Mouse (Mus musculus) gastrocnemius, adult 8-10 months (tissue): ENCODE measurements around the gene Skap1. TPM values are rescaled to one million over a fixed set of nuclear protein-coding genes. Genes with fewer than 3 reads are reported as not detected.
"Not testable (repeated sequence)": the region's sequence is repeated elsewhere in the genome, so short reads cannot be mapped to it uniquely, and the experiment has no call there.

Source experiments
- DNase-seq, 2 experiments: peaks; one replicate each; pipeline ENCODE4 v3.0.0; 2022; ENCODE audit warnings: low spot score in 2 of 2
- total RNA-seq, 4 experiments: library from RNA; stranded (reverse); gene quantifications; 2 replicates each; pipeline ENCODE4 v1.2.4; 2022

The Skap1 gene
- total RNA-seq, 4 experiments from 2014 or later = 0.40 TPM; not detected in 3

DNA sequence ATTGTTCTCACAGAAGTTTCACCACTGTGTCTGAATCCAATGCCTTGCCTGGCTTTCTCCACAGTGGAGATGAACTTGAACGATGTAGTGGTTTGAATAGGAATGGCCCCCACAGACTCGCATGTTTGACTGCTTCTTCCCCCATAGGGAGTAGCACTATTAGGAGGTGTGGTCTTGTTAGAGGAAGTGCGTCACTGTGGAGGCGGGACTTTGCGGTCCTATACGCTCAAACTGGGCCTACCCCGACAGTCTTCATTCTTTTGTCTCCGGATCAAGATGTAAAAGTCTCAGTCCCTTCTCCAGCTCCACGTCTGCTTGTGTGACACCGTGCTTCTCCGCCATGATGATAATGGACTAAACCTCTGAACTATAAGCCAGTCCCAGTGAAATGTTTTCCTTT lies 229.0 kb downstream of the Skap1 start:
- DNase-seq = no peak

DNA sequence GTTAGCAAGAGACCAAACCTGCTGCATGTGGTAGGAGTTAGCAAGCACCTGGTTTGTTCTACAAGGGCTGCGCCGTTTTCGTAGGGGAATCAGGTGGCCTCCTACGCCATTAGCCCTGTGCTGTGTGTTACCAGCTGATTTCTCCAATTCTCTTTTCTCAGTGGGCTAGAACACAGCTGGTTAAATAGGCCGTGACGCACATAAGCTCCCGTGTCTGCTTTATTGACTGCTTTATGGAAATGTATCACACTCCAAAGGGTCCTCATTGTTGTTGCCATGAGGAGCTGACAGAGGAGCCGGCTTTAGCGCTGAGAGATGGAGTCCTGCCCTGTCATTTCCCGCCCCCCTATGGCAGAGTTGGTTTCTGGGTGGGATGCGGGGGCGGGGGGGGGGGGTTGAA lies 230.4 kb downstream of the Skap1 start:
- DNase-seq = no peak

DNA sequence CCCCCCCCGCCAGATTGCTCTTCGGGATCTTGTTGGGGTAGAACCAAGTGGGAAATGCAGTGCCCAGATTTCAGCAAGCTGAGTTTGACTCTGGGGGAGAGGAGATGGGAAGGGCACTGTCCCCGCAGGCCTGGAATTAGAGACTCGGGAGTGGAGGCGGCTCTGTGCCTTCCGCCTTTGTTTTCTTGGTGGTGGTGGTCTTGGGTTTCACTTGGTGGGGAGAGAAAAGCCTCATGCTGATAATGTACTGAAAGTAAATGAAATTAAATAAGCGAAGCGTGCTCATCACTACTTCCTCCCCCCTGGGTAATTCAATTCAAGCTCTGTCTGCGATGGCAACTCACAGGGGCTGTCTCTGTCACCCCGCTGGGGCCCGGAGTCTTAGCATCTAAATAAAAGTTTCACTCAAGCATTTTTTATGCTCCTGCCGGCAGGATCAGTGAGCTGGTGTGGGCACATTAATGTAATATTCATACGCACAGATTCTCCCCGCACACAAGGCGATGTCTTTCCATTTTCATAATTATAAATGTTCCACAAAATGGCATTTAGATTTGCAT lies 231.9 kb downstream of the Skap1 start:
- no peak for DNase-seq

DNA sequence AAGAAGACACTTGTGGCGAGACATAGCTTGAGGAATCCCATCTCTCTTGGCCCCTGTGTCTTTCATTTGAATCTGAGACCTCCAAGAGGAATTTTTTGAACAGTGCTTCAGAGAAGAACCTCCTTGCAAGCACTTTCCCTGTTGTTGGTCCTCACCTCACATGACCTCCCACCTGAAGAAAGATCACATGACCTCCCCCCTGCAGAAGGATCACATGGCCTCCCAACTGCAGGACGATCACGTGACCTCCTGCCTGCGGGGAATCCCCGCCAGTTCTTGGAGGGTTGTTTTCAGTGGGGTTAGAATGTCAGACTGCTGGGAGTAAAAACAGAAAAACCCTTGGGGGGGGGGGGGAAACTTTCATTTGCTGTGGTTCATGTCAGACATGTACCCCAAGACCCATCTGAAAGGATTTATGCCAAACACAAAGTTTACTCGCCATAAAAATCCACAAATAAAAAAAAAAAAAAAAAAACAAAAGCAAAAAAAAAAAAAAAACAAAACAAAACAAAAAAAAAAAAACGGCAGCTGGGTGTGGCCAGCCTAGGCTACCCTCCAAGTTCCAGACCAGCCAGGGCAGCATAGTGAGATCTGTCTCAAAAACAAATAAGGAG lies 232.6 kb downstream of the Skap1 start:
- no peak for DNase-seq

DNA sequence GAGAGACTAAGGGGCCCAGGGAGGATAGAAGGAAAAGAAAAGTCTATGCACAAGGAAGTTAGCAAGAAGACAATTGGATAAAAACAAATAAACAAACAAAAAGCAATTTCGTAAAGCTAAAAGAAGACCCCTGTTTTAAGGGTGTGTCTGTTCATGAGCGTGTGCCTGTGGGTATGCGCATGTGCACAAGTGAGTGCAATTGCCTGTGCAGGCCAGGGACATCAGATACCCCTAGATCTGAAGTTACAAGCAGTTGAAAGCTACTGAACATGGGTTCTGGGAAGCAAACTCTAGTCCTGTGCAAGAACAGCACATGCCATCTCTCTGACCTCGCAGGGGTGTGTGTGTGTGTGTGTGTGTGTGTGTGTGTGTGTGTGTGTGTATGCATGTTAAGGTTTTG lies 233.1 kb downstream of the Skap1 start:
- no peak for DNase-seq

DNA sequence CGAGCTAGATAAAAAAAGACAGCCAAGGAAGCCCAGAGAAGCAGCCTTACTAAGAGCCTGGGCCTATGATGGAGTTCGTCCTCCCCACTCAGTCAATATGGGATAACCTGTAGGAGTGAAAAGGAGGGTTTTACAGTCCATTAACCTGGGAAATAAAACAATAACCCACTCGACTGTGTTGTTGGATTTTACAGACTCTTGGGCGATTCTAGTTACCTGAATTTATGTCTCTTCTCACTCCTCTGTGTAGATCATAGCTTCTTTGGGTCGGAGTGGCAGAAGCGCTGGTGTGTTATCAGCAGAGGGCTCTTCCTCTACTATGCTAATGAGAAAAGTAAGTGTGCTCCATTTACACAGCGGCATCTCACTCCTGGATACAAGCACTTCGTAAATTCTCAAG lies 239.4 kb downstream of the Skap1 start:
- no peak for DNase-seq

DNA sequence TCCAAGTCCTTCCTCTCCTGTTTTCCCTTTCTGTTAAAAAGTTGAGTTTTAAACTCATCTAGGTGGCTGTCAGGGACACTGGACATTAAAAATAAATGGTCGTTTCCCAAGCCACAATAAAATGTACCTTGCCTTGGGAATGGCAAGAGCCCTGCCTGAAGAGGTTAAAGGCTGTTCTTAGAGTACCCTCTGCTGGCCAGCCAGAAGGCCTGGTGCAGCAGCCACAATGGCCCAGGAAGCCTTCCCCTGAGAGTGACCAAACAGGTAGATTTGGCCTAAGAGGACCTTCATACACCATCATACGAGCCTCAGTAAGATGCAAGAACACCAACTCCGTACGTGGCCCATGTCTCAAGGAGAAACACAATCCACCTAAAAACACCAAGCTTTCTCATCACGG lies 246.9 kb downstream of the Skap1 start:
- DNase-seq = no peak

DNA sequence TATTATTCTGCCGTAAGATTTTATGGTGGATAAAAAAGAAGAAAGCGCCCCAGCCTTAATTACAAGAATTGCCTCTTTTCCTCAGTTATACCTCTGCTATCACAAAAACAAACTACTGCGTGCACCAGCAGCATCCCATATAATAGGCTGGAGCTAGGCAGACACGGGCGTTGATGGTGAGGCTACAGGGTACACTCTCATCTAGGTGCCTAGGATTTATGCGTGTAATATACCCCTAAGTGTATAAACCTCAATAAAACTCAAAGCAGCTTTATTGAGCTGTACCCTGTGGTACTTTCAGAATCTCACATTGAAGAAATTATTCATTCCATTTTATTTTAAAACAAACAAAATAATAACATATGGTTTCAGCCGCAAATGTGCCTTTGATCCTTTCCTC lies 247.3 kb downstream of the Skap1 start:
- no peak for DNase-seq

DNA sequence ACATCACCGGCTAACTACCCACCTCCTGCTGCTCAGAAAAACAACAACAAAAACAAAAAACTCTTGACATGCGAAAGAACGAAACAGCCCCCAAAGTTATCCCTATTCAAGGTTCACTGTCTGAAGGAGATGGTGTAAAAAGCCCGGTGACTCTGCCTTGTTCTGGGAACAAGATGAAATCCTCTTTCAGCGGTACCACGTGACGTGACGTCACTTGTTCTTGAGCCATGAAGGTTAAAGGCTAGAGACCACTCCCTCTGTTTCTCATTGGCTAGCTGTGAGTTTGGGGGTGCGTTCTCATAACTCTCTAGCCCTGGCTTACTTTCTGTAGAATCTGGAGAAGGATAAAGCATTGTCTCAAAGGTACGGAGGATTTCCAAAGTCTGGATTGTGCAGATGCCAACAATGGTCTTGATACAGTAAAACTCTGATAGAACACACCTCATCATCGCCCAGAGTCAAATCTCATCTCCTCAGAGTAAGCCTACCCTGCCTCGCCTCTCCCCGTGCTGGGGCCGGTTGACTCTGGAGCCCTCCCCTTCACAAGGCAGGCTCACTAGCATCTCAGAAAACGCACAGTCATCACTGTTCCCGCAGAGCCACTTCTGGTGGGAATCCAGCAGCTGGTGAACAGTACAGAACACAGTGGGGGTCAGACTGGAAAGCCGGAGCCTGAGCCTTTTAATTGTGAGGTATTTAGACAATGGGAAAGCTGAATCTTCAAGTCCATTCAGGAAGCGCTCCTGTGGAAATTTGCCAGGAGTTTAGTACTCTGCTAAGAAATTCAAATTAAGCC lies 249.0 kb downstream of the Skap1 start:
- no peak for DNase-seq

DNA sequence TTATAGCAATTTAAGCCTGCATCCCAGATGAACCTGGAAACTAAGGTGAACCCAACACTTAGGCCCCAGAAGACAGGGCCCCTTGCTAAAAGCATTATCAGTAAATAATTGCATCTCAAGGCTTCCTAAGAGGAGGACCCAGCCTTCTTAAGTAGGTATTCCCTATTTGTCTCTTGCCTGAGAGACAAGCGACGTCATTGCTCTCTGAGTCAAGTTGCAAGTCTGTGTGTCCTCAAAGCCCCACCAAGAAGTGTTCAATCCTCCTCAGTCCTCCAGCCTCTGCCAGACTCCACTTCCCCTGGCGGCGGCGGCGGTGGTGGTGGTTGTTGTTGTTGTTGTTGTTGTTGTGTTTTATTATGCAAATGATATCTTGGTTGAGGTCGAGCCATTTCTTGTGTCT lies 249.6 kb downstream of the Skap1 start:
- DNase-seq = no peak

DNA sequence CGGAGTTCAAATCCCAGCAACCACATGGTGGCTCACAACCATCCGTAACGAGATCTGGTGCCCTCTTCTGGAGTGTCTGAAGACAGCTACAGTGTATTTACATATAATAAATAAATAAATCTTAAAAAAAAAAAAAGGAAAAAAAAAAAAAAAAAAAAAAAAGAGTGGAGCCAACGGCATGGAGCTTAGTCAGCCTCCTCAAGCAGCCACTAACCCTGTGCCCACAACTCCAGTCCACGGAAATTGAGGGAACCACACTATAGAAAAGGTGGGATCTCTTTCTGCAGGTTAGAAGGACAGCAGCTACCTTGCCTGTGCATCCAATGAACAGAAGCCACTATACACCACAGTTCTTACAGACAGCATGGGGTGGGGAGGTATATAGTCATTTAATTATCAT lies 250.8 kb downstream of the Skap1 start:
- not testable (repeated sequence) for DNase-seq

DNA sequence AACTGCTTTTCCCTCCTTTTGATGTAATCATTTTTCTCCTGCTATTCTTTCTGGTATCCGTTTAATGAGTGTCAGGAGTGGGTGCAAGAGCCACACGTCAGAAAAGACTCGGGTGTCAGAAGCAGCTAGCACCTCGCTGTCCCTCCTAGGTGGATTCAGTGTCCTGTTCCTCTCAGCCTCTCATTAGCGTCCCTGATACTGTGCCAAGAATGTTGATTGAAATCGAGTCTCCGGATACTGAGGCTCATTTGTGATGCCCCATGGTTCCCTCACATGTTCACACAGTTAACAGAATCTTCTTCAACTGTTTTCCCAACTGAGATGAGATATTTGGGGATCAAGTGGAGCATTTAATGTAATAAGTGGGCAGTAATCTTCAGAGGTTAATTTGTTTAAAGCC lies 254.2 kb downstream of the Skap1 start:
- no peak for DNase-seq

DNA sequence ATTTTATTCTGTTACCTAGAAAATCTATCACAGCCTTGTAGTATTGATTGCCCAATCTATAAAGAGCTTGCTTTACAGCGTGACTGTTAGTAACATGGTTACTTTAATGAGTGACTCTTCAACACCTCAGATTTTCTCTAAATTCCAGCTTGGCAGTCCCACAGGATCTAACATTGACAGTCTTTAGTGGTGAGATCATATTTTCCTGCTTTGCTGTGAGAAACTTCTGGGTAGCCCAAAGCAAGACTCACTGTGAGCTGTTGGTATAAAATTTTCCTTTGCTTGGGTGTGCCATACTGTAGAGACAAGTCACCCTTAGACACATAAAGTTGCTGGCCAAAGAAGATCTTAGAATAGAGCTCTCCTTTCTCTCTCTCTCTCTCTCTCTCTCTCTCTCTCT lies 261.4 kb downstream of the Skap1 start:
- DNase-seq = no peak

DNA sequence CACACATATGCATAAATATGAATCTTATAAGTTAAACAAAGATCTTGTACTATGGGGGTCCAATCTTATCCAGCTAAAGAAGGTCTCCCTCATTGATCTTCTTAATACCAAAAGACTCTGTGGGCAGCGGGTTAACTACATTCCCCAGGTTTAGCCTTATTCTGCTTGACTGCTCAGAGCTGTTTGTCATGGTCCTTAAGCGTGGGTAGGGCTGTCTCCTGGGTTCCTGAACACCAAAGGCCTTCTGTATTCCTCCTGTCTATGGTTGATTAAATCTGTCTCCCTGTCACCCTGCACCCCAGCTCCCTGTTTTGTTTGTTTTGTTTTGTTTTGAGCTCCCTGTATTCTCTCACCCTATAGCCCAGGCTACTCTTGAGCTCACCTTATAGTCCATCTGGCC lies 264.2 kb downstream of the Skap1 start:
- DNase-seq = no peak

DNA sequence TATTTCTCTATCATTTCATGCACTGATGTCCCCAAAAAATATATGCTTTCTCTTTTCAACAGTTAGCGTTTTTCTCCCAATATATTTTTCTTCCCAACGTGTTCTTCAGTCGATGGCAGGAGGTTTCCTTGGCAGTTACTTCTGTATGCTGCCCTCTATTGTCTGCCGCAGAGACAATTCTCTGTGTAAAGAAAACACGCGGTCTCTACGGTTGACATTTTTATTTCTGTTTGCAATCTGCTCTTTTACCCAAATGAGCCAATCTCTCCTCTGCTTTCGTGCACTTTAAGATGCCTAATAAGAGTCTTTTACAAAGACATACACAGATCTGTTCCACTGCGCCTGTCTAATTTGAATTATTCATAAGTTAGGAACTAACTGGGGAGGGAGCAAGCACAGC lies 265.1 kb downstream of the Skap1 start:
- no peak for DNase-seq

DNA sequence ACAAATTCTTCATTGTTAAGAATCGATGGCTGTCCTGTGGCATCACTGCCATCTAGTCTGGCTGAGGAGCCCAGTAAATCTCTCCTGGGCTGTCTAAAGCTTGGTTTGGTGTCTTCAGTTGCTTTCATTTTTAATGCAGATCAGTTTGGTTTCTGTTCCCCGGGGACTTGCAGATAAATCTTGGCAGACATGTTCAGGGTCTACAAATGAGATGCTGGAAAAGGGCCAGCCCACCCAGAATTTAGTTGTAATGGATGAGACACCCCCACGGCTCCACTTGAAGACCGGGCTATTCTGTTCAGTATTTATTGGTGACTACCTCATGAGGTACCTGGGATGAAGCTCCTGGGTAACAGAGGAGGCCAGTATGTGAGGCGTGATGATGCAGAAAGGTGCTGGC lies 265.9 kb downstream of the Skap1 start:
- no peak for DNase-seq

DNA sequence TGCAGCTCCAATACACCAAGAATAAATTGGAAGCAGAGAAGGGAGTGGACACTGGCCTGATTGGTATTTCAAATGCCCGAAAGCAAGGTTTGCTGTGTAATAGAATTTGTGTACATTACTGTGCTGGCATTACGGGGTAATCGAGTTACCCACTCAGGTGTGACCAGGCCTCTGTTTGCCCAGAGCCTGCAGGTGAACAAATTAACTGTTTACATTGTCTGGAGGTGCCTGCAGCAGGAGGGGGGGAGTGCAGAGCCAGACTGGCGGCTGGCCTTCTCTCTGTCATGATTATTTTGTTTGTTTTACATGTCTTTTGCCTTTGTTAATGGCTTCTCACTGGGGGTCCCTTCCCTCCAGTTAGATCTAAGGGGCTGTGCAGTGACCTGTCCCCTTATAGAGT lies 268.3 kb downstream of the Skap1 start:
- no peak for DNase-seq

DNA sequence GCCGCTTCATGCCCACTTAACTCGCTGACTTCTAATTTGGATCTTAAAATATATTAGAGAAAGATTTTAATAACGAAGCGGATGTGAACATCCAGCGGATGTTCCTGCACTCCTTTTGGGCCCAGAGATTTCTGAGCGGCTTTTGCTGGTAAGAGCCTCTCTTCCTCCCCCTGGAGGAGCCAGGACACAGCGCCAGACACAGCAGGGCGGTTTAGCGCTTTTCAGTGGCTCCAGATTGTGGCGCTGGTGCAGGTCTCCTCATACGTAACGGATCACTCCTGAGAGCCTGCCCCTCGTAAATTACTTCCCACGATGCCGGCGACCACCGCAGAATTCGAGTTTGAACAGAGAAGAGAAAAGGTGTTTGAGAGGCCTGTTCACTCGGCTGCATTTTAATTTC lies 271.5 kb downstream of the Skap1 start:
- DNase-seq = no peak

DNA sequence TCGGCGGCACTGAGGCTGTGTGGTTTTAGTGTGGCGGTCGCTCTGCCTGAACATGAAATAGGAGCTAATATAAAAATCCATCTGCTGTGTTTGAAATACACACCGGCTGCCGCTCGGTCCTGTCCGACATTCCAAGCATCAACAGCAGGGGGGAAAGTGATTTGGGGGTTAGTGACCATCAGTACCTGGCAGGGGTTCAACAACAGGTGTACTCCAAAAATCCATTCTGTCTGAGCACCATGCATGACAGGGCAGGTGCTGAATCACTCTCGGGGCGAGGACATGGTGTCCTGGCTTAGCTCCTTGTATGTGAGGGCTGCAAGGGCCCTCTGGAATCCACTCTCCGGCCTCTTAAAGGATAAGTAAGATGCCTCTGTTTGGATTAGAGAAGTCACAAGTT lies 272.0 kb downstream of the Skap1 start:
- DNase-seq = no peak

DNA sequence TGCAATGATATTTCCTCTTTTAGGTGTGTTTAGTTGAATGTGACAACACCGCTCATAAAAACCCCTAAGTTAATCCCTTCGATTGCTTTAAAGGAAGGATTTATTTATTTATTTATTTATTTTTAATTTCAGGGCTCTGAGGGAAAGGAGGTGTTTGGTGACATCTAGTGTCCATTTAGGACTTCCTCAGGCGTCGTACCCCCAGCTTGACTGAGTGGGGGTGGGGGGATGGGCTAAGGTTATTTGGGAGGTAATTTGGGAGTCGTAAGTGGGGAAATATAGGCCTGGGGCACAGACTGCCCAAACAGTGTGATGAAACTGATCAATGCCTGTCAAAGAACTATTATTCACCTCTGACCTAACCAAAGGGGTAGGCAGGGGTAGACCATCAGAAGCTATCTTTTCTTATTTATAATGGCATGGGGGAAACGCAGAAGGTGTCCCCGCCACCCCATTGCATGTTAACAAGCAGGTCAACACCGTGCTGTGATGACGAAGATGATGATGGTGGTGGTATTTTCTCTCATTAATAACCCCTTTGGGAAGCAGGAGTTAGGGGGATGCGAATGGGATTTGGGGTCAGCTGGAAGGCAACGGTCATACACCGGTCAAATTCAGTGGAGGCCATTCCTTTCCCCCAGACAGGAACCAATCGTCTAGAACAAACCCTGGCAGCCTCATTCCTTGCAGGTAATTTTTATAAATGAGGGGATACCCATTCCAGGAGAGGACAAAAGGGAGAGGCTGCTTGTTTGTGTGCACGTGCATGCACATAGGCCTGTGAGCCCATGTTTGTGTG lies 273.5 kb downstream of the Skap1 start:
- DNase-seq = no peak

DNA sequence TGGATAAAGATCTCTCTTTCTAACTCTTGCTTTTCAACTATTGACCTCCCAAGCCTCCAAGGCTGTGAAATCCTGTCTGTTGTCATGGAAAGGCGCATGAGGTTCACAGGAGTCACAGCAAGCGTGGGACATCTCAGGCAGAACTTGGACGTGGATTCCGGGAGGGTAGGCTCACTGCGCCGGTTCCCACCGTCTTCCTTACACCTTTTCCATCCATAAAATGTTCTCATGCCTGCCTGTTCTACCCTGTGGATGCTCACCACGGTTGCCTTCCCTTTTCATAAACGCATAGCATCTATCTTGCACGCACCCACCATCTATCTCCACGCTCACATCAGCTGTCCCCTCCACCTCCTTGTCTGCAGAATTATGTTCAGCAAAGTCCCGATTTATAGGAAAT lies 276.4 kb downstream of the Skap1 start:
- no peak for DNase-seq

DNA sequence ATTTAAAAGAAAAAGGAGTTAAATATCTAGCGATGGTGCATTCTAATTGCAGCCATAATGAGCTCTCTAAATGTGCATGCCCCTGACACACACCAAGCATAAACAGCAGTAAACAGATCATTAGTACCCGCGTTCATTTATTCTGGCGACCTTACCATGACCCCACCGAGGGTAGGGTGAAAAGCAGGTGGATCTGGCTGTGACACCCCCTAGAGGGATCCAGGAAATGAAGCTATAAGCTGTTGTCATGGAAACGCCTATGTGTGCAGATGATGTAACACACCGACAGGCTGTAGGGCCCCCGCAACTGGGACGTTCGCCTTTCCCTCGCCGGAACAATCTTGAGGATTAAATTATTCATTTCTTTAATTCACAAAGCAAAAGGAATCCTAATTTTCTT lies 277.6 kb downstream of the Skap1 start:
- no peak for DNase-seq
